Mouse (Mus musculus): ENCODE results near the gene Insl3.

GRCm38 (mm10) chr8:71692509-71692908, 3.5 kb downstream of the Insl3 start:
- TF ChIP-seq USF1 (IDR thresholded peaks at IDR 0.05; ENCODE audit: low read depth) (no peak), CTCF (IDR thresholded peaks at IDR 0.05; ENCODE audit: control insufficient read depth, insufficient read depth, insufficient read length) (no peak)

All from C2C12 (cell line).